Mouse (Mus musculus): ENCODE data around the gene 1700021F05Rik.

The 1700021F05Rik gene

GRCm38 (mm10) chr10:43485751-43486268 lies 55.0 kb downstream of the 1700021F05Rik start:
- no peak for DNase-seq (ENCODE audit: inconsistent age in 2 of 2, low spot score in 1 of 2)

- DNase-seq (ENCODE audit: inconsistent age in 2 of 2, low spot score in 1 of 2): peak in 1 of 2 experiments; percentile 68
Measured at GRCm38 (mm10) chr10:43483426-43483995, 57.3 kb downstream of the 1700021F05Rik start.

- no peak for DNase-seq (ENCODE audit: inconsistent age in 2 of 2, low spot score in 1 of 2)
Measured at GRCm38 (mm10) chr10:43482021-43482420, 58.8 kb downstream of the 1700021F05Rik start.

- no peak for DNase-seq (ENCODE audit: inconsistent age in 2 of 2, low spot score in 1 of 2)
Measured at GRCm38 (mm10) chr10:43481179-43481578, 59.6 kb downstream of the 1700021F05Rik start.

- no peak for DNase-seq (ENCODE audit: inconsistent age in 2 of 2, low spot score in 1 of 2)
Measured at GRCm38 (mm10) chr10:43480227-43480849, 60.5 kb downstream of the 1700021F05Rik start.

GRCm38 (mm10) chr10:43479436-43480157 lies 61.2 kb downstream of the 1700021F05Rik start:
- peak; percentile 93 to 96 for DNase-seq (ENCODE audit: inconsistent age in 2 of 2, low spot score in 1 of 2)

- peak in 1 of 2 experiments; percentile 67 for DNase-seq (ENCODE audit: inconsistent age in 2 of 2, low spot score in 1 of 2)
Measured at GRCm38 (mm10) chr10:43478751-43479435, 61.9 kb downstream of the 1700021F05Rik start, which contains the start of gene Bend3. TSS of gene Bend3 (plus strand) at chr10:43478831.

GRCm38 (mm10) chr10:43477865-43478681 lies 62.7 kb downstream of the 1700021F05Rik start:
- peak; percentile 75 to 87 for DNase-seq (ENCODE audit: inconsistent age in 2 of 2, low spot score in 1 of 2)

- DNase-seq (ENCODE audit: inconsistent age in 2 of 2, low spot score in 1 of 2): no peak
Measured at GRCm38 (mm10) chr10:43477459-43477858, 63.3 kb downstream of the 1700021F05Rik start.

GRCm38 (mm10) chr10:43475376-43475775 lies 65.4 kb downstream of the 1700021F05Rik start:
- DNase-seq (ENCODE audit: inconsistent age in 2 of 2, low spot score in 1 of 2): peak in 1 of 2 experiments; percentile 59

Measured in adrenal gland, adult (tissue).